Mouse (Mus musculus) liver, postnatal 0 days (tissue): ENCODE measurements around the gene Kpna2. TPM values are rescaled to one million over a fixed set of nuclear protein-coding genes. Genes with fewer than 3 reads are reported as not detected.
"Not testable (repeated sequence)": the region's sequence is repeated elsewhere in the genome, so short reads cannot be mapped to it uniquely, and the experiment has no call there.

Experiments used
- ATAC-seq: fragments of 200-750 bp; cut with Nextera tagmentation; 2 replicates; pipeline ENCODE4 v1.8.0; 2017; ENCODE audit warnings: mild to moderate bottlenecking, moderate library complexity
- DNase-seq: peaks from one replicate; pipeline ENCODE4 v3.0.0-alpha.2; 2016
- H3K27ac ChIP-seq: fragments of 300-500 bp; sonication (generic); 2 replicates; pipeline ENCODE4 v1.5.1; 2014; ENCODE audit warnings: antibody characterized with exemption, moderate library complexity, mild to moderate bottlenecking, low read depth
- H3K27me3 ChIP-seq: fragments of 300-500 bp; sonication (generic); 2 replicates; pipeline ENCODE4 v1.6.1; 2014; ENCODE audit warnings: low read length, control low read depth, mixed read lengths; ENCODE audit not compliant: insufficient read depth
- H3K36me3 ChIP-seq: fragments of 300-500 bp; sonication (generic); replicated peaks from 2 replicates; pipeline ENCODE4 v1.6.1; 2014; ENCODE audit warnings: mild to moderate bottlenecking, control low read depth, low read length, moderate library complexity, mixed read lengths; ENCODE audit not compliant: insufficient read depth
- H3K4me1 ChIP-seq: fragments of 300-500 bp; sonication (generic); 2 replicates; pipeline ENCODE4 v1.6.1; 2014; ENCODE audit warnings: antibody characterized with exemption, mild to moderate bottlenecking, control low read depth; ENCODE audit not compliant: insufficient read depth
- H3K4me2 ChIP-seq: fragments of 300-500 bp; sonication (generic); 2 replicates; pipeline ENCODE4 v1.6.1; 2014; ENCODE audit warnings: low read depth, mild to moderate bottlenecking, low read length, moderate library complexity, mixed read lengths
- H3K4me3 ChIP-seq: fragments of 300-500 bp; sonication (generic); 2 replicates; pipeline ENCODE4 v1.5.1; 2014; ENCODE audit warnings: low read depth, low read length
- H3K9ac ChIP-seq: fragments of 300-500 bp; sonication (generic); replicated peaks from 2 replicates; pipeline ENCODE4 v1.6.1; 2014; ENCODE audit warnings: mild to moderate bottlenecking, moderate library complexity
- H3K9me3 ChIP-seq: fragments of 300-500 bp; sonication (generic); 2 replicates; pipeline ENCODE4 v1.6.1; 2016; ENCODE audit warnings: mild to moderate bottlenecking, control low read depth, low read length, mixed read lengths
- CTCF ChIP-seq: sonication (generic); IDR thresholded peaks from 2 replicates; pipeline ENCODE4 v1.5.1; 2016; ENCODE audit warnings: antibody characterized with exemption, low read depth
- EP300 ChIP-seq: IDR thresholded peaks from 2 replicates; pipeline ENCODE4 v1.6.1; 2016; ENCODE audit warnings: antibody characterized with exemption, low read depth, mild to moderate bottlenecking
- WGBS: fragments of 180-500 bp; shearing (Covaris S2); extraction: QIAGEN DNeasy Blood & Tissue Kit; methylation state at CpG from one replicate; pipeline ENCODE4 v1.1.7; 2014; ENCODE audit not compliant: insufficient replicate concordance; 5-methylcytosine and 5-hydroxymethylcytosine counted together
- polyA plus RNA-seq: library from polyadenylated mRNA; unstranded; fragments of >200 nt; fragmentation: Nextera tagmentation; extraction: Ambion mirVana; gene quantifications from 2 replicates; pipeline ENCODE4 v1.2.1, GENCODE M21; 2015

Gene Kpna2
- polyA plus RNA-seq, 1 experiment from 2014 or later = 128 TPM

DNA sequence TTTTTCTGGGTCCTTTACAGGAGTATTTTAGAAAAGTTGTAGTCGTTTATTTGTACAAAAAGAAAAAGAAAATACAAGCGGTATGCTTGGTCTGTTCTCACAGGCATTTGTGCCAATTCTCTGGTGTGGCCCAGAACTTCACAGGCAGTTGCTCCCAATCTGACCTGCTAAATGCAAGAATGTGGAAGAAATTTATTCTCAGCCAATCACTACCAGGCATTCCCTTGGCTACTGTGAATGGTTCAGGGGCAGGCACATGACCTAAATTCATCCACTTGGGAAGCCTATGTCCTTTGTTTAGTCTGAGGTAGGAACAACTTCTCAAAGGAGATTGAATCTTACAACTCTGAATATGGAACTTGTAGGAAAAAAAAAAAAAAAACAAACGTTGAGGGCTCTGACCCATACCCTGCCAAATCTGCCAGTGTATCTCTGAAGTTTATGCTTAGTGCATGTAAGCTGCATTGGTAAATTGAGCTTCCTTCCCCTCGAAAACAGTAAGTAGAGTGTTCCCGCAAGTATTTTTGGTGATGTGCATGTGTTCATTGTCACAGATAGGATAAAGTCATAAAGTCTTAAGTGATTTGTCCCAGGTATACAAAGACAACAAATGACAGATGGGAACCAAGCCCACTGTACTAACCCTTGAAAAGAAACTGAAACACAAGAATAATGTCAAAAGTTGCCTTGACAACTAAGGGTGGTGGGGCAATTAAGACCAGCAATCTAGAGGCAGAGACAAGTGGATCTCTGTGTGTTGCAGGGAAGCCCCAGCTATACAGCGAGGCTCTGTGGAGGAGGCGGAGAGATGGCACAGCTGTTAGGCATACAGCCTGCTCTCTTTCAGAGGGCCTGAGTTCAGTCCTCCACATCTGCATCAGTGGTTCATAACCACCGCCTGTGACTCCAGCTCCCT lies 2.7 kb upstream of the Kpna2 start:
- no peak for TF ChIP-seq EP300
- no peak for TF ChIP-seq CTCF
- no peaks in the 10 kb centered on the region for H3K27me3 ChIP-seq
- WGBS = 59% methylated on average over 7 of the region's 8 CpGs
- DNase-seq (no peak), ATAC-seq (no peak)
- H3K4me3 ChIP-seq = no peak overlapping the region
- H3K9me3 ChIP-seq = no peaks in the 10 kb centered on the region
- 0 out of 2 replicates have a peak, but pooled peaks cover 2% of the 10 kb centered on the region for H3K4me1 ChIP-seq
- H3K9ac ChIP-seq = no peak overlapping the region
- H3K27ac ChIP-seq = no peak overlapping the region
- no peak overlapping the region for H3K4me2 ChIP-seq
- H3K36me3 ChIP-seq = peaks cover 2% of the 10 kb centered on the region; the same call in 1 of the 2 replicates

- H3K27ac ChIP-seq = peak overlapping the region; percentile 65
- no peak for ATAC-seq
These were observed 690 bp upstream of the Kpna2 start for GRCm38 (mm10) chr11:106999949-107000513.

DNA sequence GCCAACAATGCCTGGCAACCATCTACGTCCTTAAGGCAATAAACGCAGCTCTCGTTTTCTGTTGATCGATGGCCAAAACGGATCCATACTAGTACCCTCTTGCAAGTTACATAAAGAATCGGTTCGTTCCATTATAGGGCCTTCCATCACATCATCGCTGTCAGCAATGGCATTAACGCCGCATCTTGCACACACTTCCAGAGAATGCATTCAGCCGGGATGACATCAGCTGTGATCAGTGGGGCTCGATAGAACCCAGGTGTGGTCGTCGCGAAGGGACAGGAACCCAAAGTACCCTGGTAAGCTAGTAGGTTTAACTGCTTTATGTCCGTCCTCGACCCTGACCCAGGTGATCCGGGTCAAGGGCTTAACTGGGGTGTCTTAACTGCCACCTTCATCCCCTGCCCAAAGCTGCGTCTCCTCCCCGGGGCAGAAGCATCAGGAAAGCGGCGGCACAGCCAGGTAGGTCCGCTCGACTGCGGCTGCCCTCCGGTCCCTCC lies 640 bp downstream of the Kpna2 start:
- ATAC-seq (peak; percentile 22), DNase-seq (peak; percentile 32)
- TF ChIP-seq CTCF (no peak), EP300 (no peak)
- H3K9me3 ChIP-seq = no peaks in the 10 kb centered on the region
- WGBS = under 1% methylated on average over 26 of the region's 26 CpGs
- H3K27ac ChIP-seq = peak overlapping the region; percentile 87
- H3K36me3 ChIP-seq = peaks cover 33% of the 10 kb centered on the region
- H3K27me3 ChIP-seq = no peaks in the 10 kb centered on the region
- H3K4me3 ChIP-seq = peak overlapping the region; percentile 84
- peak overlapping the region; percentile 88 for H3K9ac ChIP-seq
- H3K4me1 ChIP-seq = peaks cover 19% of the 10 kb centered on the region
- H3K4me2 ChIP-seq = peak overlapping the region; percentile 66

More at GRCm38 (mm10) chr11:106999949-107000513, 690 bp upstream of the Kpna2 start:
- H3K27me3 ChIP-seq = no peaks in the 10 kb centered on the region
- H3K4me2 ChIP-seq = peak overlapping the region; percentile 72
- 82% methylated on average over 9 of the region's 9 CpGs for WGBS
- H3K4me3 ChIP-seq = peak overlapping the region; percentile 26
- H3K4me1 ChIP-seq = peaks cover 8% of the 10 kb centered on the region
- TF ChIP-seq CTCF = no peak
- no peak for TF ChIP-seq EP300
- no peak for DNase-seq
- H3K9ac ChIP-seq = peak overlapping the region; percentile 52
- peaks cover 21% of the 10 kb centered on the region for H3K36me3 ChIP-seq
- H3K9me3 ChIP-seq = no peaks in the 10 kb centered on the region

- peak overlapping the region; percentile 87; the same call in 1 of the 2 replicates for H3K27ac ChIP-seq
- no peak for DNase-seq
- peak overlapping the region; percentile 88 for H3K9ac ChIP-seq
- peak overlapping the region; percentile 84 for H3K4me3 ChIP-seq
- peaks cover 38% of the 10 kb centered on the region for H3K36me3 ChIP-seq
- WGBS = 8% methylated on average over 5 of the region's 5 CpGs
- H3K4me2 ChIP-seq = peak overlapping the region; percentile 66
- TF ChIP-seq EP300 (no peak), CTCF (0 out of 2 replicates have a peak, but pooled peaks have one; percentile 8)
- ATAC-seq = no peak
- H3K27me3 ChIP-seq = no peaks in the 10 kb centered on the region
- H3K4me1 ChIP-seq = peaks cover 19% of the 10 kb centered on the region
- H3K9me3 ChIP-seq = no peaks in the 10 kb centered on the region
These were observed 1.4 kb downstream of the Kpna2 start for GRCm38 (mm10) chr11:106997976-106998375.

- not testable (repeated sequence) for H3K27me3 ChIP-seq, DNase-seq, H3K9ac ChIP-seq, H3K9me3 ChIP-seq, H3K27ac ChIP-seq, ATAC-seq
- peaks cover 19% of the 10 kb centered on the region for H3K4me1 ChIP-seq
- WGBS = 76% methylated on average over 7 of the region's 7 CpGs
- H3K4me3 ChIP-seq = peak overlapping the region; percentile 84
- peak overlapping the region; percentile 66 for H3K4me2 ChIP-seq
- H3K36me3 ChIP-seq = peaks cover 50% of the 10 kb centered on the region
These were observed 2.8 kb downstream of the Kpna2 start for GRCm38 (mm10) chr11:106996492-106996891.
